Mouse (Mus musculus) CD4-positive naive resting alpha-beta T cell, adult 76 days (primary cell): Measurements from ENCODE around the gene Plxdc1. TPM values are rescaled to one million over a fixed set of nuclear protein-coding genes. Genes with fewer than 3 reads are reported as not detected.

Source experiments
- total RNA-seq: library from RNA; stranded (reverse); gene quantifications from one replicate; pipeline ENCODE4 v1.2.4, GENCODE M21; 2023

The Plxdc1 gene
- total RNA-seq, result 1.1 TPM

GRCm38 (mm10) chr11:97985727-97986677, at the start of gene Plxdc1:
Plxdc1 (minus strand) TSS chr11:97986444.

GRCm38 (mm10) chr11:98026570-98027296, 40.5 kb upstream of the Plxdc1 start, which contains the start of gene Rpl19:
Rpl19 (plus strand) TSS chr11:98026710.

GRCm38 (mm10) chr11:98022555-98023371, 36.5 kb upstream of the Plxdc1 start, which contains the start of gene Cacnb1:
Cacnb1 (minus strand) TSS chr11:98023034.

GRCm38 (mm10) chr11:97995564-97996288, 9.5 kb upstream of the Plxdc1 start, which contains the start of gene Arl5c:
Arl5c (minus strand) TSS chr11:97996181.

GRCm38 (mm10) chr11:97883918-97884600, 102.2 kb downstream of the Plxdc1 start, which contains the start of gene Fbxo47:
Fbxo47 (minus strand) TSS chr11:97884154.

Other genes with a start within 250 kb of the Plxdc1 start
- gene Pip4k2b, start 241.7 kb downstream of the Plxdc1 start, total RNA-seq, result 52.4 TPM
- gene Cwc25, start 219.9 kb downstream of the Plxdc1 start, total RNA-seq, result 60.2 TPM
- not detected for gene 1700001P01Rik, start 210.5 kb downstream of the Plxdc1 start, total RNA-seq
- 2,418 TPM for gene Rpl23, start 204.0 kb downstream of the Plxdc1 start, total RNA-seq
- 117 TPM for gene Lasp1, start 187.4 kb downstream of the Plxdc1 start, total RNA-seq
- gene B230217C12Rik, start 145.7 kb downstream of the Plxdc1 start, total RNA-seq, result 0.85 TPM
- gene Fbxo47, start 102.3 kb downstream of the Plxdc1 start, total RNA-seq, result 0.73 TPM
- gene Arl5c, start 9.7 kb upstream of the Plxdc1 start, total RNA-seq, result 59.7 TPM
- 22.1 TPM for gene Cacnb1, start 36.6 kb upstream of the Plxdc1 start, total RNA-seq
- gene Rpl19, start 40.3 kb upstream of the Plxdc1 start, total RNA-seq, result 2,794 TPM
- gene Stac2, start 67.0 kb upstream of the Plxdc1 start, total RNA-seq, result 2.3 TPM
- gene Fbxl20, start 164.0 kb upstream of the Plxdc1 start, total RNA-seq, result 45.3 TPM
- gene Med1, start 206.8 kb upstream of the Plxdc1 start, total RNA-seq, result 70.4 TPM
- 103 TPM for gene Cdk12, start 216.6 kb upstream of the Plxdc1 start, total RNA-seq